Mouse (Mus musculus) megakaryocyte, embryonic 14.5 days (primary cell): ENCODE measurements at regions not wholly inside any gene's neighbourhood (a gene's known extent, or its start where the extent isn't known, plus 50 kb on each side); places are given as distances from the start of the nearest gene placed in this dataset.

Experiments
- FLI1 ChIP-seq: IDR thresholded peaks from 2 replicates; pipeline ENCODE4 v1.6.1; 2012; ENCODE audit warnings: low read length, inconsistent platforms, mixed read lengths
- GATA1 ChIP-seq: IDR thresholded peaks from 3 replicates; pipeline ENCODE4 v1.6.1; 2012; ENCODE audit warnings: mixed read lengths, low read length, inconsistent platforms, borderline replicate concordance

GRCm38 (mm10) chr11:112473237-112473636 is 308.8 kb upstream of the Sox9 start:
- TF ChIP-seq FLI1: no peak
- no peak for TF ChIP-seq GATA1
